Mouse (Mus musculus) hindbrain, embryonic 15.5 days (tissue): ENCODE results near the gene Atf7. TPM values are rescaled to one million over a fixed set of nuclear protein-coding genes. Genes with fewer than 3 reads are reported as not detected.
A peak's percentile ranks its signal among the peaks of the same experiment; 100 is the strongest.
"Not testable (repeated sequence)": the region's sequence is repeated elsewhere in the genome, so short reads cannot be mapped to it uniquely, and the experiment has no call there.

ENCODE experiments used
- ATAC-seq: fragments of 200-750 bp; cut with Nextera tagmentation; 2 replicates; pipeline ENCODE4 v1.8.0; 2017; ENCODE audit warnings: low read depth, moderate number of reproducible peaks, moderate TSS enrichment; ENCODE audit not compliant: low FRiP score
- H3K27ac ChIP-seq: fragments of 300-500 bp; sonication (generic); replicated peaks from 2 replicates; pipeline ENCODE4 v1.5.1; 2015; ENCODE audit warnings: mild to moderate bottlenecking, inconsistent platforms
- H3K27me3 ChIP-seq: fragments of 300-500 bp; sonication (generic); 2 replicates; pipeline ENCODE4 v1.6.1; 2015; ENCODE audit warnings: control low read depth, inconsistent platforms
- H3K36me3 ChIP-seq: fragments of 300-500 bp; sonication (generic); 2 replicates; pipeline ENCODE4 v1.6.1; 2015; ENCODE audit warnings: control low read depth, inconsistent platforms
- H3K4me1 ChIP-seq: fragments of 300-500 bp; sonication (generic); replicated peaks from 2 replicates; pipeline ENCODE4 v1.6.1; 2015; ENCODE audit warnings: control low read depth, inconsistent platforms
- H3K4me2 ChIP-seq: fragments of 300-500 bp; sonication (generic); 2 replicates; pipeline ENCODE4 v1.6.1; 2015; ENCODE audit warnings: moderate library complexity, mild to moderate bottlenecking, inconsistent platforms
- H3K4me3 ChIP-seq: fragments of 300-500 bp; sonication (generic); 2 replicates; pipeline ENCODE4 v1.5.1; 2015; ENCODE audit warnings: mild to moderate bottlenecking, inconsistent platforms
- H3K9ac ChIP-seq: fragments of 300-500 bp; sonication (generic); 2 replicates; pipeline ENCODE4 v1.6.1; 2015; ENCODE audit warnings: inconsistent platforms
- H3K9me3 ChIP-seq: fragments of 300-500 bp; sonication (generic); 2 replicates; pipeline ENCODE4 v1.6.1; 2016; ENCODE audit warnings: control low read depth, inconsistent platforms
- WGBS: fragments of 180-500 bp; shearing (Covaris S2); methylation state at CpG from one replicate; pipeline ENCODE4 v1.1.7; 2015; 5-methylcytosine and 5-hydroxymethylcytosine counted together
- polyA plus RNA-seq: library from polyadenylated mRNA; unstranded; fragments of >200 nt; fragmentation: Nextera tagmentation; extraction: Ambion mirVana; gene quantifications from 2 replicates; pipeline ENCODE4 v1.2.1, GENCODE M21; 2015

Atf7 gene
- polyA plus RNA-seq, 1 experiment from 2014 or later, result 19.8 TPM

DNA sequence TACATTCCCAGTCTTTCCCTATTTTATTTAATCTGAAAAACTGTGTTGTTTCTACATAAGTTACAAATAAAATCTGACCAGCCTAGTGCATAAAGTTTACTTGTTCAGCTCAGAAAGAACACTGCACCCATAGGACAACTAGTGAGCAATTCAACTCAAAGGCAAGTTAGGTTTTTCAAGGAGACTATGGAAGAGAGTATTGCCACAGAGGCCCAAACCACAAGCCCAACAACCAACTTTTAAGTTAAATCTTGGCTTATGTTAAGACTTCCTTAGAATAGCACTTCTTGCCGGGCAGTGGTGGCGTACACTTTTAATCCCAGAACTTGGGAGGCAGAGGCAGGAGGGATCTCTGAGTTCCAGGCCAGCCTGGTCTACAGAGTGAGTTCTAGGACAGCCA, 9.1 kb downstream of the Atf7 start:
- Histone ChIP-seq H3K9me3 (no peaks in the 10 kb centered on the region), H3K4me3 (no peak overlapping the region), H3K9ac (no peak overlapping the region), H3K36me3 (no peaks in the 10 kb centered on the region), H3K4me2 (no peak overlapping the region), H3K4me1 (no peaks in the 10 kb centered on the region), H3K27ac (no peak overlapping the region), H3K27me3 (no peaks in the 10 kb centered on the region)
- ATAC-seq, result no peak
- WGBS, result 95% methylated on average over 2 of the region's 2 CpGs

DNA sequence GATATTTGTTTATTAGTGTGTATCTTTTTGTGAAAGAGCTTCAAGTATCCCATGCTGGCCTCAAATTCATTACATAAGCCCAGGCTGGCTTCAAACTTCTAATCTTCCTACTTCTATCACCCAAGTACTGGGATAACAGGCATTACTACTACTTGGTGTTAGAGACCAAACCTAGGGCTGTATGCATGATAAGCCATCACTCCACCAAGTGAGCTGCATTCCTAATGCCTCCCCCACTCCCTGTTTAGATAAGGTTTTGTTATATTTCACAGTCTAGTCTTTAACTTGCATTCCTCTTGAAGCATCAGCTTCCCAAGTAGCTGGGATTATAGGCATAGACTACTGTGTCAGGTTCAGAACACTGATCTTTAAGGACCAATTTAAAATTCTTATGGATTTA, 11.0 kb downstream of the Atf7 start:
- Histone ChIP-seq H3K9ac (no peak overlapping the region), H3K27ac (no peak overlapping the region), H3K4me3 (no peak overlapping the region), H3K9me3 (no peaks in the 10 kb centered on the region), H3K36me3 (no peaks in the 10 kb centered on the region), H3K4me2 (no peak overlapping the region), H3K4me1 (no peaks in the 10 kb centered on the region), H3K27me3 (no peaks in the 10 kb centered on the region)
- no peak for ATAC-seq

GRCm38 (mm10) chr15:102612966-102613365, 12.3 kb downstream of the Atf7 start:
- Histone ChIP-seq H3K4me2 (no peak overlapping the region), H3K4me3 (no peak overlapping the region)
- no peak for ATAC-seq

DNA sequence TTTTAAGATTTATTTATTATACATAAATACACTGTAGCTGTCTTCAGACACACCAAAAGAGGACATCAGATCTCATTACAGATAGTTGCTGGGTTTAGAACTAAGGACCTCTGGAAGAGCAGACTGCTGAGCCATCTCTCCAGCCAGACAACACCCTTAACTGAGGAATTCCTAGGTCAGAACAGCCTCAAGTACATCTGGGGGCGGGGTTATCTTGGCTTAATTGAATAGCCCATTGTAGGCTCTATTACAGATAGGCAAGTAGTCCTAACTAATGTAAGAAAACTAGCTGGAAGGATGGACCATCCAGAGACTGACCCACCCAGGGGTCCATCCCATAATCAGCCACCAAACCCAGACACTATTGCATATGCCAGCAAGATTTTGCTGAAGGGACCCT, 16.7 kb downstream of the Atf7 start:
- not testable (repeated sequence) for H3K27ac ChIP-seq, H3K4me1 ChIP-seq, H3K36me3 ChIP-seq, H3K4me2 ChIP-seq, H3K9me3 ChIP-seq, H3K27me3 ChIP-seq, ATAC-seq, H3K9ac ChIP-seq, H3K4me3 ChIP-seq
- 84% methylated on average over 1 of the region's 1 CpGs for WGBS

More at GRCm38 (mm10) chr15:102612966-102613365, 12.3 kb downstream of the Atf7 start:
- Histone ChIP-seq H3K4me1 (no peaks in the 10 kb centered on the region), H3K36me3 (no peaks in the 10 kb centered on the region), H3K9ac (no peak overlapping the region), H3K27ac (no peak overlapping the region), H3K27me3 (no peaks in the 10 kb centered on the region), H3K9me3 (no peaks in the 10 kb centered on the region)

GRCm38 (mm10) chr15:102593996-102594656, 31.1 kb downstream of the Atf7 start:
- H3K27me3 ChIP-seq, result no peaks in the 10 kb centered on the region
- H3K4me3 ChIP-seq, result no peak overlapping the region
- peak overlapping the region; percentile 30 for H3K4me2 ChIP-seq
- H3K27ac ChIP-seq, result peak overlapping the region; percentile 34; the same call in 1 of the 2 replicates
- 34% methylated on average over 8 of the region's 8 CpGs for WGBS
- ATAC-seq, result no peak
- H3K4me1 ChIP-seq, result peaks cover 18% of the 10 kb centered on the region
- no peaks in the 10 kb centered on the region for H3K36me3 ChIP-seq
- no peaks in the 10 kb centered on the region for H3K9me3 ChIP-seq
- H3K9ac ChIP-seq, result no peak overlapping the region

- H3K4me2 ChIP-seq, result no peak overlapping the region
- ATAC-seq, result no peak
- no peaks in the 10 kb centered on the region for H3K27me3 ChIP-seq
- 43% methylated on average over 1 of the region's 1 CpGs for WGBS
- no peak overlapping the region for H3K27ac ChIP-seq
- no peak overlapping the region for H3K4me3 ChIP-seq
- no peak overlapping the region for H3K9ac ChIP-seq
- no peaks in the 10 kb centered on the region for H3K9me3 ChIP-seq
- H3K4me1 ChIP-seq, result peaks cover 18% of the 10 kb centered on the region
- H3K36me3 ChIP-seq, result no peaks in the 10 kb centered on the region
Observed at GRCm38 (mm10) chr15:102592674-102593073, 32.6 kb downstream of the Atf7 start.

DNA sequence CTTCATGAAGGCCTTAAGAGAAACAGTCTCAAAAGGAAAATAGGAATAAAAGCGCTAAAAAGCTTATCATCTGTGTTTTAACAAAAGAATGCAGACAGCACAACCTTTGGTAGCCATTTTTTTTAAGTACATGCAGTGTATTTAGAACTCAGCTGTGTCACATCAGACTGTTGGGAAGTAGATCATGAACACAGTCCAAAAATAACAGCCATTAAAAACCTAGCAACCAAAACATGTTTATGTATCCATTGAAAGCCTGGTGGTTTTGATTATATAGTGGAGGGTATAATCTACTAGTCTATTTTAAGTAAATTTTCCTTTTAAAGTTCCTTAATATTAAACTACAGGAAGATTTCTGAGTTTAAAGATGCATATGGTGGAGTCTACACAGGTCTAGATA, 34.7 kb downstream of the Atf7 start:
- no peak for ATAC-seq

DNA sequence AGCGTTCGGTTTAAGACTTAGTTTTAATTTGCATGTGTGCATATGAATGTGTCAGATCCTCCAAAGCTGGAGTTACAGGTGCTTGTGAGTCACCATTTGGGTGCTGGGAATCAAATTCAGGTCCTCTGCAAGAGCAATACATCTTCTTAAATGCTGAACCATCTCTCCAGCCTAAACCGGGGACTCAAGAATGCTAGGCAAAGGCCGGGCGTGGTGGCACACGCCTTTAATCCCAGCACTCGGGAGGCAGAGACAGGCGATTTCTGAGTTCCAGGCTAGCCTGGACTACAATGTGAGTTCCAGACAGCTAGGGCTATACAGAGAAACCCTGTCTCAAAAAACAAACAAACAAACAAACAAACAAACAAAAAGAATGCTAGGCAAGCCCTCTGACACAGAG, 35.4 kb downstream of the Atf7 start:
- no peaks in the 10 kb centered on the region for H3K9me3 ChIP-seq
- 95% methylated on average over 8 of the region's 8 CpGs for WGBS
- no peak for ATAC-seq
- no peaks in the 10 kb centered on the region for H3K36me3 ChIP-seq
- H3K27me3 ChIP-seq, result no peaks in the 10 kb centered on the region
- peaks cover 26% of the 10 kb centered on the region for H3K4me1 ChIP-seq
- H3K27ac ChIP-seq, result no peak overlapping the region
- H3K4me2 ChIP-seq, result no peak overlapping the region
- H3K4me3 ChIP-seq, result no peak overlapping the region
- H3K9ac ChIP-seq, result no peak overlapping the region

More for the DNA sequence above, 34.7 kb downstream of the Atf7 start:
- Histone ChIP-seq H3K4me1 (peaks cover 26% of the 10 kb centered on the region), H3K27me3 (no peaks in the 10 kb centered on the region), H3K9me3 (no peaks in the 10 kb centered on the region), H3K4me3 (no peak overlapping the region), H3K9ac (no peak overlapping the region), H3K36me3 (no peaks in the 10 kb centered on the region), H3K27ac (no peak overlapping the region), H3K4me2 (no peak overlapping the region)
- whole genome bisulfite sequencing, result 95% methylated on average over 1 of the region's 1 CpGs

- Histone ChIP-seq H3K4me2 (no peak overlapping the region), H3K27ac (peak overlapping the region; percentile 75), H3K4me3 (no peak overlapping the region), H3K4me1 (peaks cover 21% of the 10 kb centered on the region), H3K9ac (no peak overlapping the region), H3K27me3 (no peaks in the 10 kb centered on the region), H3K36me3 (no peaks in the 10 kb centered on the region), H3K9me3 (no peaks in the 10 kb centered on the region)
- WGBS, result 49% methylated on average over 5 of the region's 5 CpGs
- ATAC-seq, result no peak
Observed at GRCm38 (mm10) chr15:102585501-102585900, 39.8 kb downstream of the Atf7 start.

DNA sequence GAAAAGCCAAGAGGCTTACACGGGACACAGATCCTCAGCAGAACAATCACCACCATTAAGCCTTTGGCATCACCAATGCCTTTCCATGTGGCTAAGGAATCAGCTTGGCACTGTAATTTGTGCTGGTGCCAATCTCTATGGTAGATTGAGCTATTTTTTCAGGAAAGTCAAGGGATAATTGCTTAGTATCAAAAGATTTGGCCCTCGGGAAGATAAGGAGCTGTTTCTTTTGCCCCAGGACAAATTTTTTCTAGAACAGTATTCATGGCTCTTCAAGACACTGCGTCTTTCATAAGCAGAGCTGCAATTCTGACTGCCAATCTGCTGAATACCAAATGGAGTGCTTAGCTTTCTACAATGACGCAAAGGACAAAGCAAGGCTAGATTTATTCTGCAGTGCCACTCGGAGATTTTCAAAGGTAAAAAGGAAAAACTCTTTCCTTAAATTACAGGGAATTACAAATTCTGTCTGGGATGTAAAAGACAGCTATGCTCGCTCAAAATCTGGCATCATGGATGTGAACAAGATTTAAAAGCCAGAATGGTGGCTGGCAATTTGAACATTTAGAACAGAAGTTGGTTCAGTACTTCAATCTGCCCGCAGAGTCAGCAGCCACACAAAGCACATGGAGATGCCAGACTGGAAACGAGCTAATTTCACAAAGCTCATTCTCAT, 41.4 kb downstream of the Atf7 start:
- Histone ChIP-seq H3K36me3 (no peaks in the 10 kb centered on the region), H3K27me3 (no peaks in the 10 kb centered on the region), H3K4me1 (peaks cover 21% of the 10 kb centered on the region), H3K4me2 (peak overlapping the region; percentile 13), H3K27ac (peak overlapping the region; percentile 83), H3K4me3 (no peak overlapping the region), H3K9ac (peak overlapping the region; percentile 13; the same call in 1 of the 2 replicates), H3K9me3 (no peaks in the 10 kb centered on the region)
- WGBS, result 33% methylated on average over 8 of the region's 8 CpGs
- peak; percentile 73 for ATAC-seq

DNA sequence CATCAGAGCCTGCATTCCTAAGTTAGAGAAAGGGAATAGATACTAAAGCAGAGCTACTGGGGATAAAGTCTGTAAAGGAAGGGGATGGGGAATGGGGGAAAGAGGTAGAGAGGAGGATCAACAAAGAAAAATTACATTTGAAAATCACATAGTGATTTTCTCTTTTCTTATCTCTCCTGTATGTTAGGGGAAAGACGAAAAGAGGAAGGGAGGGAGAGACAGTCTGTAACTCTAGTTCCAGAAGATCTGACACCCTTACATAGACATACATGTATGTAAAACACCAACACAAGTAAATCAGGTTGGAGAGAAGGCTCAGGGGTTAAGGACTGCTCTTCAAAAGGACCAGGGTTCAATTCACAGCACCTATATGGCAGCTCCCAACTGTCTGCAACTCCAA, 44.1 kb downstream of the Atf7 start:
- no peak for ATAC-seq
- H3K9me3 ChIP-seq, result no peaks in the 10 kb centered on the region
- H3K27me3 ChIP-seq, result no peaks in the 10 kb centered on the region
- no peaks in the 10 kb centered on the region for H3K36me3 ChIP-seq
- H3K4me2 ChIP-seq, result no peak overlapping the region
- H3K4me1 ChIP-seq, result peaks cover 16% of the 10 kb centered on the region
- H3K9ac ChIP-seq, result no peak overlapping the region
- H3K4me3 ChIP-seq, result no peak overlapping the region
- no peak overlapping the region for H3K27ac ChIP-seq
- WGBS, result 83% methylated on average over 1 of the region's 1 CpGs

DNA sequence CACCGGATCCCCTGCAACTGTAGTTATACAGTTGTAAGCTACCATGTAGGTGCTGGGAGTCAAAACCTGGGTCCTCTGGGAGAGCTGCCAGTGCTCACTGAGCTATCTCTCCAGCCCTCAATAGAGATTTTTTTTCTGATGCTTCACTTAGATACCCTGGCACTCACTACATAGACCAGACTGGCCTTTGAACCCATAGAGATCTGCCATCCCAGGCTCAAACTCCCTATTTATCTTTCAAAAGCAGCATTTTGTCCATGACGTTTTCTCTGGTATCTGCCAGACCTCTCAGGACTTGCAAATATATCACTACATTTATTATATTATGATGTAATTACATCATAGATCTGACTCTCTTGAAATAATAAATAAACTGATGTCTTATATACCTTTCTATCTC, 46.9 kb downstream of the Atf7 start:
- no peak overlapping the region for H3K9ac ChIP-seq
- 86% methylated on average over 2 of the region's 2 CpGs for WGBS
- H3K36me3 ChIP-seq, result no peaks in the 10 kb centered on the region
- H3K4me3 ChIP-seq, result no peak overlapping the region
- H3K9me3 ChIP-seq, result no peaks in the 10 kb centered on the region
- no peak overlapping the region for H3K27ac ChIP-seq
- H3K27me3 ChIP-seq, result no peaks in the 10 kb centered on the region
- no peak overlapping the region for H3K4me2 ChIP-seq
- H3K4me1 ChIP-seq, result no peaks in the 10 kb centered on the region; the same call in 1 of the 2 replicates
- no peak for ATAC-seq

- ATAC-seq, result no peak
- Histone ChIP-seq H3K9me3 (no peaks in the 10 kb centered on the region), H3K9ac (no peak overlapping the region), H3K36me3 (no peaks in the 10 kb centered on the region), H3K4me2 (no peak overlapping the region), H3K27me3 (no peaks in the 10 kb centered on the region), H3K27ac (no peak overlapping the region), H3K4me3 (no peak overlapping the region), H3K4me1 (no peaks in the 10 kb centered on the region)
- WGBS, result 64% methylated on average over 1 of the region's 1 CpGs
Observed at GRCm38 (mm10) chr15:102576972-102577371, 48.3 kb downstream of the Atf7 start.
